ENCODE assay signal across 14 mouse cellular contexts in the genomic region with DNA sequence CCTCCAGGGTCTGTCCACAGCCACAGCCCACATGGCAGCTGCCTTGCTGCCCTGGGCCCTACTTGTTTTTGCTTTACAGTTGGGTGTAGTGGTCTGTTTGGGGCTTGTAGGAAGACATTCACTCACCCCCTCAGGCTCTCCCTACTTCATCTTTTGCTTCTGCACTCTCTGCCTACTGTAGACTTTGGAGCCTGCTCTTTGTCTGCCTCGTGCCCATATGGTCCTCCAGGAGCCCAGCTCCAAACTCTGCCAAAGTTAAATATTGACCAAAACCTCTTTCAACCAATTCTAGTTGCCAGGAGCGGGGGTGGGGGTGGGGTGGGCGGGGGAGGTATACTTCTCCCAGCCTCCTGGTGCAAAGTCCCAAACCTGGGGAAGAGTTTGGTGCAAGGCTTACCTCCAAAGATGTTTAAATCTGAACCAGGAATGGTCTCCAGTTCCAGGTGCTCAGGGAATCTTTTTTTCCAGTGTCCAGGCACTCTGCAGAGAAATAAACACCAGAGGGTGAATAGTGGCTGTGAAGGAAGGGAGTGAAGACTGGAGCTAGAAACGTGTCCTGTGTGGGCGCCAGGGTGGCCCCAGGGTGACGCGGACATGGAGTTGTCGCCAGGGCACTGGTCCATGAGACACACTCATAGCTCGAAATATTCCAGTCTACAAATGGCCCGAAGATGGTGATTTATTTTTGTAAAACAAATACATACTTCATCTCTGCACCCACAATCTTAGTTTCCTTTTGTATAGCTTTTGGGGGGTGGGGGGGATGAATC. TPM values are rescaled to one million over a fixed set of nuclear protein-coding genes. Genes with fewer than 3 reads are reported as not detected.
DNase-seq lines count a peak whose midpoint lies in the region; ATAC-seq lines count a peak whose summit lies in the region.
"Had no signal": no experiment of that assay in that cellular context is flagged by ENCODE, and none has a peak within 500 bp of the region (broad histone marks: within the 10 kb centered on the region; RNA-seq: fewer than 3 reads in every experiment).

No protein-coding gene starts in this region.

- H3K27ac ChIP-seq in liver, embryonic 15.5 days (replicated peaks) = no peak overlapping the region
- H3K27ac ChIP-seq: midbrain, embryonic 15.5 days had no signal

- no peak overlapping the region for H3K4me2 ChIP-seq in liver, embryonic 15.5 days
- H3K4me2 ChIP-seq: midbrain, embryonic 15.5 days had no signal

- H3K36me3 ChIP-seq in liver, embryonic 15.5 days (replicated peaks) = no peaks in the 10 kb centered on the region
- H3K36me3 ChIP-seq: midbrain, embryonic 15.5 days had no signal

- H3K9me3 ChIP-seq in liver, embryonic 15.5 days (replicated peaks) = no peaks in the 10 kb centered on the region
- H3K9me3 ChIP-seq: midbrain, embryonic 15.5 days had no signal

- H3K27me3 ChIP-seq in liver, embryonic 15.5 days = peaks cover 93% of the 10 kb centered on the region

- 41% methylated on average over 10 of the region's 10 CpGs for WGBS in liver, embryonic 15.5 days (ENCODE audit: insufficient replicate concordance)

- H3K9ac ChIP-seq in liver, embryonic 15.5 days = no peak overlapping the region
- H3K9ac ChIP-seq: midbrain, embryonic 15.5 days had no signal

- H3K4me1 ChIP-seq in liver, embryonic 15.5 days (replicated peaks) = peaks cover 9% of the 10 kb centered on the region; the same call in 1 of the 2 replicates
- H3K4me1 ChIP-seq: midbrain, embryonic 15.5 days had no signal

- H3K4me3 ChIP-seq in liver, embryonic 15.5 days (replicated peaks) = no peak overlapping the region
- H3K4me3 ChIP-seq: midbrain, embryonic 15.5 days had no signal

- intact Hi-C loops in heart, postnatal 14 days (cut with DNase I) = no loop called here

- DNase-seq in lung, postnatal 4 days = peak; percentile 38 to 71
- no peak for DNase-seq in lung, postnatal 14 days
- DNase-seq in kidney, adult 8-10 months = peak; percentile 79 to 88
- DNase-seq in adipocyte (ENCODE audit: low spot score) = no peak
- DNase-seq in thymus, postnatal 25 days = no peak
- DNase-seq in heart, postnatal 14 days = no peak
- DNase-seq: cerebellum, adult 9-10 months; heart, postnatal 4 days had no signal

- ATAC-seq in liver, embryonic 15.5 days (ENCODE audit: insufficient read depth) = peak; percentile 37; the same call in 1 of the 2 replicates
- ATAC-seq: midbrain, embryonic 15.5 days had no signal

RNA-seq across cellular contexts. Expression of a gene that starts 6.2 kb away (rescaled TPM):
- 0.05 TPM in 2 replicates for polyA plus RNA-seq in liver, embryonic 15.5 days (2015; fragmentation: Nextera tagmentation; extraction: Ambion mirVana)
- under 1 TPM; 0.17 to 0.20 TPM for total RNA-seq in heart, postnatal 14 days (2021)
- total RNA-seq: gastrocnemius, adult 18-20 months; left cerebral cortex, postnatal 25 days had no signal
- polyA plus RNA-seq: midbrain, embryonic 15.5 days; testis, adult 2 months had no signal

RNA-seq across cellular contexts. Expression of a gene that starts 8.1 kb away (rescaled TPM):
- 0.07 and 0.21 TPM in 2 replicates for polyA plus RNA-seq in liver, embryonic 15.5 days (2015; fragmentation: Nextera tagmentation; extraction: Ambion mirVana)
- total RNA-seq in heart, postnatal 14 days (2021) = under 1 TPM; 0.44 to 0.62 TPM
- total RNA-seq: left cerebral cortex, postnatal 25 days had no signal
- polyA plus RNA-seq: midbrain, embryonic 15.5 days had no signal

RNA-seq across cellular contexts. Expression of a gene that starts 18.9 kb away (rescaled TPM):
- 0.29 and 0.37 TPM in 2 replicates for polyA plus RNA-seq in liver, embryonic 15.5 days (2015; fragmentation: Nextera tagmentation; extraction: Ambion mirVana)
- under 1 TPM; 0.24 to 0.76 TPM for total RNA-seq in heart, postnatal 14 days (2021)
- total RNA-seq: left cerebral cortex, postnatal 25 days had no signal

RNA-seq across cellular contexts. Expression of a gene that starts 20.9 kb away (rescaled TPM):
- polyA plus RNA-seq in liver, embryonic 15.5 days (2015; fragmentation: Nextera tagmentation; extraction: Ambion mirVana) = 0.41 and 0.74 TPM in 2 replicates
- 1 to 10 TPM; 1.4 to 2.1 TPM for total RNA-seq in heart, postnatal 14 days (2021)
- total RNA-seq: left cerebral cortex, postnatal 25 days had no signal
- polyA plus RNA-seq: midbrain, embryonic 15.5 days had no signal

RNA-seq across cellular contexts. Expression of a gene that starts 25.0 kb away (rescaled TPM):
- polyA plus RNA-seq in liver, embryonic 15.5 days (2015; fragmentation: Nextera tagmentation; extraction: Ambion mirVana) = not detected in 2 replicates
- total RNA-seq in heart, postnatal 14 days (2021) = not detected
- total RNA-seq: heart, postnatal 4 days; left cerebral cortex, postnatal 25 days had no signal
- polyA plus RNA-seq: embryonic facial prominence, embryonic 14.5 days; midbrain, embryonic 15.5 days had no signal

Comparison
In these comparisons a context has a peak if more than half of its experiments do, and no peak if none do; other contexts are left out.
1. DNase-seq: peak in lung, postnatal 4 days (2 of 2) and kidney, adult 8-10 months (2 of 2); none in lung, postnatal 14 days (single experiment), adipocyte (single experiment), thymus, postnatal 25 days (single experiment) and heart, postnatal 14 days (0 of 2).